Mouse (Mus musculus): ENCODE data around the gene Lix1l. TPM values are rescaled to one million over a fixed set of nuclear protein-coding genes. Genes with fewer than 3 reads are reported as not detected.

Gene Lix1l
- total and polyA plus RNA-seq, 3 experiments: 0.49 to 3.6 (median 2.4) TPM

DNA sequence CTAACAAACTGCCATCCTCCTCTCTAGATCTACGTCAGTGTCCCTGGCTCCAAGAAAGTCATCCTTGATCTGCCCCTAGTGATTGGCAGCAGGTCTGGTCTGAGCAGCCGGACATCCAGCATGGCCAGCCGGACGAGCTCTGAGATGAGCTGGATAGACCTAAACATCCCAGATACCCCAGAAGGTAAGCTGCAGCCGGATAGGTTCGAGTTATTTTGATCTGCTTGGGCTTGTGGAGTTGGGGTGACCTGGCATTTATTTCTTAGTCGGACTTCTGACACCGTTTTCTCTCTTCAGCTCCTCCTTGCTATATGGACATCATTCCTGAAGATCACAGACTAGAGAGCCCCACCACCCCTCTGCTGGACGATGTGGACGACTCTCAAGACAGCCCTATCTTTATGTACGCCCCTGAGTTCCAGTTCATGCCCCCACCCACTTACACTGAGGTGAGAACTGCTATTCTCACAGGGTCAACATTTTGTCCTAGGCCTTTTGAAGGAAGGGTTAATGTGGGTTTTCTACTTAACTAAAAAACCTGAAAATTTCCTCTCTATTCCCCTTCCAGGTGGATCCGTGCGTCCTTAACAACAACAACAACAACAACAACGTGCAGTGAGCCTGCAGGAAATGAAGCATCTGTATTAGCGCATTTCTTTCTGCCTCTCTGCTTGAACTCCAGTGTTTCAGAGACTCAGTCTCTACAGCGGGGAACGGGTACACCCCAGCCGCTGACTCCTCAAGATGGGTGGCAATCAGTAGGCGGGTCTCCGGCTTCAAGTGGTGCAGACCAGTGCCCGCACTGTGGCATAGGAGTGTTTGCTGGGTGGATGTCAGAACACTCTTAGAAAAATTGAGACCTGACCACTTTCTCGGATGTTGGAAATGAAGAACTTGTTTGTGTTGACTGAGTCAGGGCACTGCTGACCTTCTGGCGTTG lies 40.8 kb upstream of the Lix1l start:
- H3K4me3 ChIP-seq (ENCODE audit: low read depth, low read length): peak overlapping the region; percentile 80
- peaks cover 55% of the 10 kb centered on the region for H3K4me1 ChIP-seq (ENCODE audit: insufficient read depth, low read depth, low read length)
- ATAC-seq (ENCODE audit: extremely low read depth, insufficient number of reproducible peaks, low FRiP score, poor library complexity, severe bottlenecking) (no peak), DNase-seq (ENCODE audit: low spot score) (no peak)
- H3K36me3 ChIP-seq (replicated peaks): peaks cover 28% of the 10 kb centered on the region
- TF ChIP-seq POLR2AphosphoS5 (IDR thresholded peaks at IDR 0.05; ENCODE audit: insufficient replicate concordance, low read depth, low read length) (no peak), GATA1 (IDR thresholded peaks at IDR 0.05; ENCODE audit: borderline replicate concordance, low read length) (no peak), GATA2 (IDR thresholded peaks at IDR 0.05; ENCODE audit: borderline replicate concordance, low read depth, low read length) (no peak), CTCF (IDR thresholded peaks at IDR 0.05; ENCODE audit: low read depth, low read length) (no peak), TAL1 (conservative IDR thresholded peaks at IDR 0.05; ENCODE audit: low read depth, low read length) (no peak)
- no peaks in the 10 kb centered on the region for H3K9me3 ChIP-seq (replicated peaks)
- H3K27me3 ChIP-seq (ENCODE audit: insufficient read depth, low read length): no peaks in the 10 kb centered on the region

DNA sequence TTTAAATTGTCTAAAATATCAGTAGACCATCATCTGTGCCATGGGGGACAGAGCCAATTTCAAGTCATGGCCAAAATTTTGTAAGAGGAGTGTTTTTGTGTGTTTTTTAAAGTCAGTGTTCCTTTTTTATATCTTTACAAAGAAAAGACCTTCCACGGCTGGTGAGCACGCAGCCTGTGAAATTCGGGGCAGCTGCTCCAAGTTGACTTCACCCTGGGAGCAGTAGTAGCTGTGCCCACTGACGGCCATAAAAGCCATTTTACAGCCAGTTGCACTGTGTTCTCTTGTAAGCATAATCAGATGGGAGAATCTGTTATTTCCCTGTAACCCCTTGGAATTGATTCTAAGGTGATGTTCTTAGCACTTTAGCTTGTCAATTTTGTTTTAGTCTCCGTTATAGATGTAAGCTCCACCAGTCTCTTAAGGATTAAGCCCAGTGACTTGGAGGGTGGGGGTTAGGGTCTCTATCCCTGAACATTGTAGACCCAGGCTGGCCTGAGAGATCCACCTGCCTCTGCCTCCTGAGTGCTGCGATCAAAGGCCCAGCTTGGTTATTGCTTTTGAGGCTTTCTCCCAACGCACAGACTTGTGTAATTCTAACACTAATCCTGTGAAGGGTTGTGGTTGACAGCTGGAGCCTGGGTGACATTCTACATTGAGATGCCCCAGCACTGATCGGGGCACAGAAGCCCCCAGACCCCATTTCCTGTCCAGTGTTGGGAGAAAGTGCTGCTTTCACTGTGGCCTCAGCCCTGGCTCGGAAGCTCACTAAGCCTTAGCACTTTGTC lies 39.9 kb upstream of the Lix1l start:
- ATAC-seq (ENCODE audit: extremely low read depth, insufficient number of reproducible peaks, low FRiP score, poor library complexity, severe bottlenecking) (no peak), DNase-seq (ENCODE audit: low spot score) (no peak)
- Histone ChIP-seq H3K27me3 (ENCODE audit: insufficient read depth, low read length) (no peaks in the 10 kb centered on the region), H3K36me3 (replicated peaks) (peaks cover 28% of the 10 kb centered on the region), H3K4me1 (ENCODE audit: insufficient read depth, low read depth, low read length) (peaks cover 51% of the 10 kb centered on the region), H3K9me3 (replicated peaks) (no peaks in the 10 kb centered on the region), H3K4me3 (ENCODE audit: low read depth, low read length) (peak overlapping the region; percentile 80; the same call in 1 of the 2 replicates)
- TF ChIP-seq GATA1 (IDR thresholded peaks at IDR 0.05; ENCODE audit: borderline replicate concordance, low read length) (no peak), TAL1 (conservative IDR thresholded peaks at IDR 0.05; ENCODE audit: low read depth, low read length) (no peak), GATA2 (IDR thresholded peaks at IDR 0.05; ENCODE audit: borderline replicate concordance, low read depth, low read length) (no peak), CTCF (IDR thresholded peaks at IDR 0.05; ENCODE audit: low read depth, low read length) (no peak), POLR2AphosphoS5 (IDR thresholded peaks at IDR 0.05; ENCODE audit: insufficient replicate concordance, low read depth, low read length) (no peak)

GRCm38 (mm10) chr3:96561946-96562681 lies 38.8 kb upstream of the Lix1l start:
- H3K9me3 ChIP-seq (replicated peaks): no peaks in the 10 kb centered on the region
- ATAC-seq (ENCODE audit: extremely low read depth, insufficient number of reproducible peaks, low FRiP score, poor library complexity, severe bottlenecking): no peak
- H3K4me1 ChIP-seq (ENCODE audit: insufficient read depth, low read depth, low read length): peaks cover 42% of the 10 kb centered on the region
- H3K36me3 ChIP-seq (replicated peaks): peaks cover 28% of the 10 kb centered on the region
- H3K4me3 ChIP-seq (ENCODE audit: low read depth, low read length): no peak overlapping the region
- TF ChIP-seq CTCF (IDR thresholded peaks at IDR 0.05; ENCODE audit: low read depth, low read length) (no peak), POLR2AphosphoS5 (IDR thresholded peaks at IDR 0.05; ENCODE audit: insufficient replicate concordance, low read depth, low read length) (peak; percentile 86; the same call in 1 of the 2 replicates)
- H3K27me3 ChIP-seq (ENCODE audit: insufficient read depth, low read length): 0 out of 2 replicates have a peak, but pooled peaks cover 3% of the 10 kb centered on the region
- no peak for DNase-seq (ENCODE audit: low spot score)

DNA sequence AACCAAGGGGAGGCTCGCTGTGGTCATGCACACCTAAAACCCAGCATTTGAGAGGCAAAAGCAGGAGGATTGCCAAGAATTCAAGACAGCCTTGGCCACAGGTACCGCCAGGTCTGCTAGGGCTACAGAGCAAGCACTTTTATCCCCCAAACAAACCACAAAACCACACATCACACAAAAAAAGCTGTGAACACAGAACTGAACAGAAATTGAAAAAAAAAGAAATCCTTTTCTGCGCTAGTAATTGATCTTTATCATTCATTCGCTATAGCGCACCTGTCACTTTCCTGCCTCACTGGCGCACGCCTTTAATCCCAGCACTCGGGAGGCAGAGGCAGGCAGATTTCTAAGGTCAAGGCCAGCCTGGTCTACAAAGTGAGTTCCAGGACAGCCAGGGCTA lies 37.7 kb upstream of the Lix1l start:
- Histone ChIP-seq H3K4me1 (ENCODE audit: insufficient read depth, low read depth, low read length) (peaks cover 40% of the 10 kb centered on the region), H3K9me3 (replicated peaks) (no peaks in the 10 kb centered on the region), H3K4me3 (ENCODE audit: low read depth, low read length) (no peak overlapping the region), H3K36me3 (replicated peaks) (peaks cover 28% of the 10 kb centered on the region), H3K27me3 (ENCODE audit: insufficient read depth, low read length) (0 out of 2 replicates have a peak, but pooled peaks cover 3% of the 10 kb centered on the region)
- no peak for DNase-seq (ENCODE audit: low spot score)
- TF ChIP-seq GATA2 (IDR thresholded peaks at IDR 0.05; ENCODE audit: borderline replicate concordance, low read depth, low read length) (no peak), TAL1 (conservative IDR thresholded peaks at IDR 0.05; ENCODE audit: low read depth, low read length) (no peak), CTCF (IDR thresholded peaks at IDR 0.05; ENCODE audit: low read depth, low read length) (no peak), GATA1 (IDR thresholded peaks at IDR 0.05; ENCODE audit: borderline replicate concordance, low read length) (no peak), POLR2AphosphoS5 (IDR thresholded peaks at IDR 0.05; ENCODE audit: insufficient replicate concordance, low read depth, low read length) (no peak)
- no peak for ATAC-seq (ENCODE audit: extremely low read depth, insufficient number of reproducible peaks, low FRiP score, poor library complexity, severe bottlenecking)

DNA sequence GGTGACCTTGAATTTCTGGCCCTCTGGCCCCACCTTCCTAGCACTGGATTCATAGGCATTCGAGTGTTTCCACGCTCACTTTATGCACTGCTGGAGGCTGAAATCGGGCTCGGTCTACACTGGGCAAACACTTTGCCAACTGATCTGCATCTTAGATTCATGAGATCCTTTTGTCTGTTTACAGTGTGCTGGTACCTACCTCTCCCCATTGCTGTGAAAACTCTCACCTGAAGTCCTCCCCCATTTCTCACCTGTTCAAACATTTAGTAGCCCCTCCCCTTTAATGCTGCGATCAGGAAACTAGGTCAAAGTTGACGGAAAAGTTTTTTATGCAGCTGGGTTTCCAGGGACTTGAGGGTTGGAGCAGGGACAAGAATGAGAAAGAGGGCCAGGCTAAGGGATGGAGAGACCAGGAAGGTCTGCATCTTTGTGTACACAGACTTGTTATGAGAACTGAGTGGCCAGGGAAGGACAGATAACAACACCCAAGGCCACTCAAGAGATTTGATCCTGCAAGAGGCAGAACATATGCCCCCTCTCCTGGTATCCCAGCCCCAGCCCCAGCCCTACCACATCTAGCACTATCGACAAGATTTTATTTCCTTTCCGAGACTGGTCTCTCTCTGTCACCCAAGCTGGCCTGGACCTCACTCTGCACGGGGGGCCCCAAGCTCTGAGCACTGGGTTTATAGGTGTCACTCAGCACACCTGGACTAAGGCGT lies 36.9 kb upstream of the Lix1l start:
- TF ChIP-seq GATA1 (IDR thresholded peaks at IDR 0.05; ENCODE audit: borderline replicate concordance, low read length) (no peak), CTCF (IDR thresholded peaks at IDR 0.05; ENCODE audit: low read depth, low read length) (no peak), POLR2AphosphoS5 (IDR thresholded peaks at IDR 0.05; ENCODE audit: insufficient replicate concordance, low read depth, low read length) (no peak), TAL1 (conservative IDR thresholded peaks at IDR 0.05; ENCODE audit: low read depth, low read length) (no peak), GATA2 (IDR thresholded peaks at IDR 0.05; ENCODE audit: borderline replicate concordance, low read depth, low read length) (no peak)
- peaks cover 28% of the 10 kb centered on the region for H3K36me3 ChIP-seq (replicated peaks)
- ATAC-seq (ENCODE audit: extremely low read depth, insufficient number of reproducible peaks, low FRiP score, poor library complexity, severe bottlenecking) (no peak), DNase-seq (ENCODE audit: low spot score) (no peak)
- H3K4me3 ChIP-seq (ENCODE audit: low read depth, low read length): no peak overlapping the region
- no peaks in the 10 kb centered on the region for H3K9me3 ChIP-seq (replicated peaks)
- H3K27me3 ChIP-seq (ENCODE audit: insufficient read depth, low read length): 0 out of 2 replicates have a peak, but pooled peaks cover 3% of the 10 kb centered on the region
- peaks cover 37% of the 10 kb centered on the region for H3K4me1 ChIP-seq (ENCODE audit: insufficient read depth, low read depth, low read length)

All from G1E (cell line).